ENCODE assay signal across 24 mouse cellular contexts in the genomic region with DNA sequence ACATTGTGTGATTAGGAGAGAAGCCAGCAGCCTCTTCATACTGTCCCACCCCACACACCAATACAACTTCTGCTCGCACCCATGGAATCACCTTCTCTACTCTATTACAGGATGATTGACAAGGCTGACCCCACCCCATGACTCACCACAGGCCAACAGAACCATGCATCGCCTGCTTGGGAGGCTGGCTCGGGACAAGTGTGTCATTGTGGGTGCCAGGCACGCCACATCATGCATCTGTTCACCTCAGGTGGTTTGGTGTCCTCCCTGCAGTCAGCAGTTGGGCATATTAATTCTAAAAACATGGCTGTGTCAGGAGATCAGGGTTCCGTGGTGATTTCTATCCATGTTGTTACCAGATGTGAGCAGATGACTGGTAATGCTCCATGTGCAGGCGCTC.
"Had no signal": no experiment of that assay in that cellular context is flagged by ENCODE, and none has a peak within 500 bp of the region (broad histone marks: within the 10 kb centered on the region; RNA-seq: fewer than 3 reads in every experiment).

No protein-coding gene starts in this region.

- H3K36me3 ChIP-seq: limb, embryonic 13.5 days; liver, embryonic 12.5 days; liver, embryonic 15.5 days; lung, embryonic 15.5 days; midbrain, embryonic 10.5 days; midbrain, embryonic 13.5 days; stomach, embryonic 15.5 days had no signal

- H3K4me3 ChIP-seq: limb, embryonic 13.5 days; liver, embryonic 12.5 days; liver, embryonic 15.5 days; lung, embryonic 15.5 days; megakaryocyte, embryonic 14.5 days; midbrain, embryonic 10.5 days; midbrain, embryonic 13.5 days; myocyte; stomach, embryonic 15.5 days had no signal

- H3K27me3 ChIP-seq: limb, embryonic 13.5 days; liver, embryonic 12.5 days; liver, embryonic 15.5 days; lung, embryonic 15.5 days; stomach, embryonic 15.5 days had no signal

- H3K4me2 ChIP-seq: limb, embryonic 13.5 days; liver, embryonic 12.5 days; liver, embryonic 15.5 days; lung, embryonic 15.5 days; midbrain, embryonic 13.5 days; stomach, embryonic 15.5 days had no signal

- ATAC-seq: liver, embryonic 12.5 days; midbrain, embryonic 13.5 days; midbrain, embryonic 16.5 days had no signal

- H3K4me1 ChIP-seq: liver, embryonic 12.5 days; liver, embryonic 15.5 days; lung, embryonic 15.5 days; megakaryocyte, embryonic 14.5 days; midbrain, embryonic 10.5 days; midbrain, embryonic 13.5 days; stomach, embryonic 15.5 days had no signal

- H3K9ac ChIP-seq: limb, embryonic 13.5 days; liver, embryonic 12.5 days; liver, embryonic 15.5 days; lung, embryonic 15.5 days; midbrain, embryonic 13.5 days; stomach, embryonic 15.5 days had no signal

- H3K9me3 ChIP-seq: liver, embryonic 12.5 days; liver, embryonic 15.5 days; lung, embryonic 15.5 days; stomach, embryonic 15.5 days had no signal

- H3K27ac ChIP-seq: liver, embryonic 12.5 days; liver, embryonic 15.5 days; lung, embryonic 15.5 days; midbrain, embryonic 10.5 days; midbrain, embryonic 13.5 days; stomach, embryonic 15.5 days had no signal

- DNase-seq: kidney, adult 9 months; kidney, postnatal 14 days; kidney, postnatal 4 days; left cerebral cortex, postnatal 4 days; liver; lung, adult 18-20 months; lung, postnatal 10 days; lung, postnatal 36 days; right cerebral cortex, adult 18-20 months; right cerebral cortex, postnatal 14 days; right cerebral cortex, postnatal 4 days; thymus, adult 18-20 months; thymus, postnatal 14 days; thymus, postnatal 4 days had no signal
